In the genomic region with DNA sequence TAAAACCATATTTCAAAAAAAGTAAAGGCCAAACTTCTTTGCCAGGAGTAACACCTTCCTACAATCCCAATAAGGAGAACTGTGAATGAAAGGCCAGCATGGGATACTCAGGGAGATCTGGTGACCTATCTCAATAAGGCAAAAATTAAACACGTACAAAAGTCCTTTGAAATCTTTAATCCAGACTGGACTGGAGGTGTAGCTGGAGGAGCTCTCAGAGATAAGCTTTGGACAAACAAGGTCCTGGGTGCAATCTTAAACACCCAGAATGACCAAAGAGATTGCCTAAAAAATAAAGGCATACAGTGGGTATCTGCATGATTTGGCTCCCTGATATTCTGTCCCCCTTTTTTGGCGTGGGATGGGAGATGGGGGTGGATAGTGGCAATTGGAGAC, we compare ENCODE assay signal across 8 mouse cellular contexts. TPM values are rescaled to one million over a fixed set of nuclear protein-coding genes. Genes with fewer than 3 reads are reported as not detected.
DNase-seq lines count a peak whose midpoint lies in the region; ATAC-seq and TF ChIP-seq lines count a peak whose summit lies in the region.

No protein-coding gene starts in this region.

- H3K4me1 ChIP-seq in kidney, embryonic 16.5 days (ENCODE audit: insufficient read depth, low read length), result peaks cover 41% of the 10 kb centered on the region
- H3K4me1 ChIP-seq in cortical plate, adult 2 months (ENCODE audit: control insufficient read depth, insufficient read depth, low read length), result peaks cover 8% of the 10 kb centered on the region; the same call in 1 of the 2 replicates
- H3K4me1 ChIP-seq in hindbrain, embryonic 14.5 days (replicated peaks; ENCODE audit: control insufficient read depth, insufficient read depth, low read length), result peaks cover 25% of the 10 kb centered on the region
- H3K4me1 ChIP-seq in midbrain, embryonic 14.5 days (ENCODE audit: control insufficient read depth, insufficient read depth, low read length), result peaks cover 19% of the 10 kb centered on the region

- 62% methylated on average over 2 of the region's 2 CpGs for WGBS in kidney, embryonic 16.5 days
- WGBS in hindbrain, embryonic 14.5 days, result 94% methylated on average over 2 of the region's 2 CpGs
- 74% methylated on average over 2 of the region's 2 CpGs for WGBS in midbrain, embryonic 14.5 days

- no peak for TF ChIP-seq CTCF in cortical plate, adult 2 months (IDR thresholded peaks at IDR 0.05; ENCODE audit: extremely low read depth, insufficient read depth, low read length)

- no peaks in the 10 kb centered on the region for H3K9me3 ChIP-seq in kidney, embryonic 16.5 days (ENCODE audit: low read length)
- H3K9me3 ChIP-seq in hindbrain, embryonic 14.5 days (ENCODE audit: control insufficient read depth, low read length), result no peaks in the 10 kb centered on the region
- no peaks in the 10 kb centered on the region for H3K9me3 ChIP-seq in midbrain, embryonic 14.5 days (ENCODE audit: control insufficient read depth, low read length)

- peaks cover 3% of the 10 kb centered on the region; the same call in 1 of the 2 replicates for H3K36me3 ChIP-seq in kidney, embryonic 16.5 days (ENCODE audit: insufficient read depth, low read length)
- H3K36me3 ChIP-seq in hindbrain, embryonic 14.5 days (replicated peaks; ENCODE audit: control insufficient read depth, insufficient read depth), result 0 out of 2 replicates have a peak, but pooled peaks cover 3% of the 10 kb centered on the region
- H3K36me3 ChIP-seq in midbrain, embryonic 14.5 days (ENCODE audit: control insufficient read depth, insufficient read depth, low read length), result no peaks in the 10 kb centered on the region

- TF ChIP-seq POLR2A in cortical plate, adult 2 months (IDR thresholded peaks at IDR 0.05; ENCODE audit: extremely low read depth, insufficient read depth, low read length), result no peak

- H3K27ac ChIP-seq in kidney, embryonic 16.5 days (ENCODE audit: low read length), result peak overlapping the region; percentile 96
- peak overlapping the region; percentile 98 for H3K27ac ChIP-seq in cortical plate, adult 2 months (ENCODE audit: insufficient read depth, low read length)
- H3K27ac ChIP-seq in hindbrain, embryonic 14.5 days, result no peak overlapping the region
- H3K27ac ChIP-seq in midbrain, embryonic 14.5 days (replicated peaks; ENCODE audit: low read depth, low read length), result 0 out of 2 replicates have a peak overlapping the region, but pooled peaks have one; percentile 0

- H3K4me2 ChIP-seq in kidney, embryonic 16.5 days (replicated peaks; ENCODE audit: low read depth, low read length), result peak overlapping the region; percentile 70
- peak overlapping the region; percentile 64 for H3K4me2 ChIP-seq in hindbrain, embryonic 14.5 days (replicated peaks)
- H3K4me2 ChIP-seq in midbrain, embryonic 14.5 days (ENCODE audit: low read length), result peak overlapping the region; percentile 55

- no peak for ATAC-seq in kidney, embryonic 16.5 days (ENCODE audit: low FRiP score, low TSS enrichment)
- ATAC-seq in hindbrain, embryonic 14.5 days (ENCODE audit: low FRiP score), result no peak
- ATAC-seq in midbrain, embryonic 14.5 days (ENCODE audit: low FRiP score, low TSS enrichment), result no peak
- ATAC-seq in megakaryocyte progenitor cell, adult 5-6 weeks (replicated peaks; ENCODE audit: poor library complexity), result no peak

- H3K27me3 ChIP-seq in kidney, embryonic 16.5 days (ENCODE audit: insufficient read depth, low read length), result no peaks in the 10 kb centered on the region
- no peaks in the 10 kb centered on the region for H3K27me3 ChIP-seq in hindbrain, embryonic 14.5 days (ENCODE audit: control insufficient read depth, insufficient read depth, low read length)
- H3K27me3 ChIP-seq in midbrain, embryonic 14.5 days (ENCODE audit: control insufficient read depth, insufficient read depth, low read length), result no peaks in the 10 kb centered on the region

- no peak for DNase-seq in kidney, postnatal 4 days
- DNase-seq in hindbrain, embryonic 14.5 days (ENCODE audit: low spot score), result no peak
- no peak for DNase-seq in midbrain, embryonic 14.5 days
- no peak for DNase-seq in cerebellum, adult 18-20 months
- no peak for DNase-seq in embryo, embryonic 10.5 days (ENCODE audit: low spot score)

- H3K4me3 ChIP-seq in kidney, embryonic 16.5 days (ENCODE audit: low read length), result peak overlapping the region; percentile 62
- peak overlapping the region; percentile 91 for H3K4me3 ChIP-seq in cortical plate, adult 2 months (ENCODE audit: insufficient read depth, low read length)
- H3K4me3 ChIP-seq in hindbrain, embryonic 14.5 days (replicated peaks; ENCODE audit: low read length), result peak overlapping the region; percentile 75
- H3K4me3 ChIP-seq in midbrain, embryonic 14.5 days (replicated peaks; ENCODE audit: low read depth, low read length), result peak overlapping the region; percentile 95

- peak overlapping the region; percentile 82 for H3K9ac ChIP-seq in kidney, embryonic 16.5 days (replicated peaks; ENCODE audit: low read length)
- H3K9ac ChIP-seq in hindbrain, embryonic 14.5 days, result peak overlapping the region; percentile 84
- peak overlapping the region; percentile 98; the same call in 1 of the 2 replicates for H3K9ac ChIP-seq in midbrain, embryonic 14.5 days (replicated peaks; ENCODE audit: low read length)

RNA-seq across cellular contexts. Expression of a gene that starts 1.4 kb away (rescaled TPM):
- polyA plus RNA-seq in kidney, embryonic 16.5 days (2015; fragmentation: Nextera tagmentation; extraction: Ambion mirVana), result 48.9 and 50.1 TPM in 2 replicates
- 209 and 210 TPM in 2 replicates for polyA plus RNA-seq in cortical plate, adult 2 months (2012; rRNA removed)
- polyA plus RNA-seq in hindbrain, embryonic 14.5 days (2014; fragmentation: Nextera tagmentation; extraction: Ambion mirVana), result 42.1 and 45.1 TPM in 2 replicates
- 30.9 and 39.3 TPM in 2 replicates for polyA plus RNA-seq in midbrain, embryonic 14.5 days (2014; fragmentation: Nextera tagmentation; extraction: Ambion mirVana)
- total RNA-seq in megakaryocyte progenitor cell, adult 5-6 weeks (2015), result 641 and 693 TPM in 2 replicates
- total RNA-seq in megakaryocyte progenitor cell, adult 5-6 weeks (2017), result 470 and 502 TPM in 2 replicates

RNA-seq across cellular contexts. Expression of a gene that starts 14.6 kb away (rescaled TPM):
- 180 and 187 TPM in 2 replicates for polyA plus RNA-seq in kidney, embryonic 16.5 days (2015; fragmentation: Nextera tagmentation; extraction: Ambion mirVana)
- polyA plus RNA-seq in cortical plate, adult 2 months (2012; rRNA removed), result 143 and 146 TPM in 2 replicates
- 107 and 117 TPM in 2 replicates for polyA plus RNA-seq in hindbrain, embryonic 14.5 days (2014; fragmentation: Nextera tagmentation; extraction: Ambion mirVana)
- 115 and 128 TPM in 2 replicates for polyA plus RNA-seq in midbrain, embryonic 14.5 days (2014; fragmentation: Nextera tagmentation; extraction: Ambion mirVana)
- total RNA-seq in megakaryocyte progenitor cell, adult 5-6 weeks (2015), result 50.8 and 54.4 TPM in 2 replicates
- 52.9 and 56.3 TPM in 2 replicates for total RNA-seq in megakaryocyte progenitor cell, adult 5-6 weeks (2017)

RNA-seq across cellular contexts. Expression of a gene that starts 41.5 kb away (rescaled TPM):
- polyA plus RNA-seq in kidney, embryonic 16.5 days (2015; fragmentation: Nextera tagmentation; extraction: Ambion mirVana), result 34.0 and 35.7 TPM in 2 replicates
- polyA plus RNA-seq in cortical plate, adult 2 months (2012; rRNA removed), result 45.8 and 49.3 TPM in 2 replicates
- polyA plus RNA-seq in hindbrain, embryonic 14.5 days (2014; fragmentation: Nextera tagmentation; extraction: Ambion mirVana), result 51.6 and 53.5 TPM in 2 replicates
- polyA plus RNA-seq in midbrain, embryonic 14.5 days (2014; fragmentation: Nextera tagmentation; extraction: Ambion mirVana), result 39.5 and 60.6 TPM in 2 replicates
- 13.7 and 20.7 TPM in 2 replicates for total RNA-seq in megakaryocyte progenitor cell, adult 5-6 weeks (2015)
- 12.4 and 12.7 TPM in 2 replicates for total RNA-seq in megakaryocyte progenitor cell, adult 5-6 weeks (2017)
